9 mouse cellular contexts compared by ENCODE assay signal in genomic region chr7:31176886-31177763, GRCm38 (mm10). TPM values are rescaled to one million over a fixed set of nuclear protein-coding genes. Genes with fewer than 3 reads are reported as not detected.
A peak's percentile ranks its signal among the peaks of the same experiment; 100 is the strongest.
DNase-seq lines count a peak whose midpoint lies in the region; ATAC-seq and TF ChIP-seq lines count a peak whose summit lies in the region.
"Had no signal": no experiment of that assay in that cellular context is flagged by ENCODE, and none has a peak within 500 bp of the region (broad histone marks: within the 10 kb centered on the region; RNA-seq: fewer than 3 reads in every experiment).

No protein-coding gene starts in this region.

- H3K9ac ChIP-seq in MEL (ENCODE audit: control insufficient read depth, low read depth, low read length, poor library complexity, severe bottlenecking), result peak overlapping the region; percentile 62
- no peak overlapping the region for H3K9ac ChIP-seq in forebrain, embryonic 12.5 days
- H3K9ac ChIP-seq in liver, embryonic 16.5 days (ENCODE audit: low read depth, low read length), result no peak overlapping the region
- no peak overlapping the region for H3K9ac ChIP-seq in neural tube, embryonic 12.5 days

- WGBS in forebrain, embryonic 12.5 days, result 36% methylated on average over 22 of the region's 22 CpGs
- WGBS in liver, embryonic 16.5 days (ENCODE audit: insufficient replicate concordance), result 21% methylated on average over 22 of the region's 22 CpGs
- WGBS in neural tube, embryonic 12.5 days, result 36% methylated on average over 22 of the region's 22 CpGs

- TF ChIP-seq RAD21 in MEL (IDR thresholded peaks at IDR 0.05; ENCODE audit: low read depth, low read length), result peak; percentile 82

- no peak for TF ChIP-seq EP300 in MEL (IDR thresholded peaks at IDR 0.05; ENCODE audit: low read depth in 1 of 2, low read length in 2 of 2)

- peak; percentile 79 to 89 (median 84) for TF ChIP-seq CTCF in MEL (IDR thresholded peaks at IDR 0.05 in 2 of 3, conservative IDR thresholded peaks at IDR 0.05 in 1 of 3; ENCODE audit: control insufficient read depth in 1 of 3, insufficient read depth in 1 of 3, low read depth in 2 of 3, low read length in 3 of 3, poor library complexity in 1 of 3, severe bottlenecking in 1 of 3)

- intact Hi-C loops in heart, postnatal 10 days (cut with DNase I), result loop anchor here (2.0 to 5.0 kb wide), 4 partner anchors 38 to 120 kb away; partner anchors contain the start of genes Fxyd1 and Lgi4

- peaks cover 0 to 9% of the 10 kb centered on the region in 2 experiments; a peak in 2 of 4 replicates for H3K4me1 ChIP-seq in MEL (ENCODE audit: control insufficient read depth in 1 of 2, insufficient read depth in 2 of 2, low read length in 2 of 2)
- no peaks in the 10 kb centered on the region for H3K4me1 ChIP-seq in forebrain, embryonic 12.5 days
- no peaks in the 10 kb centered on the region for H3K4me1 ChIP-seq in liver, embryonic 16.5 days (ENCODE audit: control insufficient read depth, low read depth, low read length)
- no peaks in the 10 kb centered on the region for H3K4me1 ChIP-seq in neural tube, embryonic 12.5 days

- no peak overlapping the region for H3K27ac ChIP-seq in MEL (ENCODE audit: control insufficient read depth, low read depth, low read length)
- H3K27ac ChIP-seq in forebrain, embryonic 12.5 days, result no peak overlapping the region
- no peak overlapping the region for H3K27ac ChIP-seq in liver, embryonic 16.5 days (ENCODE audit: low read length)
- H3K27ac ChIP-seq in neural tube, embryonic 12.5 days, result no peak overlapping the region
- H3K27ac ChIP-seq: macrophage had no signal

- H3K27me3 ChIP-seq in MEL (ENCODE audit: control insufficient read depth in 1 of 2, insufficient read depth in 2 of 2, low read length in 2 of 2), result no peaks in the 10 kb centered on the region
- no peaks in the 10 kb centered on the region for H3K27me3 ChIP-seq in forebrain, embryonic 12.5 days
- no peaks in the 10 kb centered on the region for H3K27me3 ChIP-seq in liver, embryonic 16.5 days (ENCODE audit: control insufficient read depth, insufficient read depth, low read depth, low read length)
- H3K27me3 ChIP-seq in neural tube, embryonic 12.5 days (replicated peaks), result no peaks in the 10 kb centered on the region

- H3K36me3 ChIP-seq in MEL (ENCODE audit: control insufficient read depth in 1 of 2, insufficient read depth in 2 of 2, low read length in 2 of 2), result no peaks in the 10 kb centered on the region; a peak in 1 of 4 replicates
- H3K36me3 ChIP-seq in forebrain, embryonic 12.5 days (replicated peaks), result no peaks in the 10 kb centered on the region
- H3K36me3 ChIP-seq in liver, embryonic 16.5 days (ENCODE audit: control insufficient read depth, insufficient read depth), result no peaks in the 10 kb centered on the region
- H3K36me3 ChIP-seq in neural tube, embryonic 12.5 days, result no peaks in the 10 kb centered on the region

- peak overlapping the region; percentile 62 to 83 for H3K4me3 ChIP-seq in MEL (ENCODE audit: control insufficient read depth in 1 of 2, insufficient read depth in 1 of 2, low read depth in 2 of 2, low read length in 2 of 2)
- H3K4me3 ChIP-seq in forebrain, embryonic 12.5 days (replicated peaks), result no peak overlapping the region
- no peak overlapping the region for H3K4me3 ChIP-seq in liver, embryonic 16.5 days (ENCODE audit: low read depth, low read length)
- H3K4me3 ChIP-seq in neural tube, embryonic 12.5 days, result no peak overlapping the region

- peak; percentile 68; the same call in 1 of the 2 replicates for ATAC-seq in cerebellum, adult (ENCODE audit: insufficient number of reproducible peaks, low FRiP score, low TSS enrichment)
- peak; percentile 41; the same call in 1 of the 2 replicates for ATAC-seq in forebrain, embryonic 12.5 days (ENCODE audit: low FRiP score)
- ATAC-seq in liver, embryonic 16.5 days (ENCODE audit: low read depth), result peak; percentile 32; the same call in 1 of the 2 replicates
- ATAC-seq in neural tube, embryonic 12.5 days (ENCODE audit: low FRiP score, low read depth), result 0 out of 2 replicates have a peak, but pooled peaks have one; percentile 37

- no peak overlapping the region for H3K4me2 ChIP-seq in forebrain, embryonic 12.5 days
- H3K4me2 ChIP-seq in liver, embryonic 16.5 days (ENCODE audit: low read depth, low read length), result no peak overlapping the region
- peak overlapping the region; percentile 39 for H3K4me2 ChIP-seq in neural tube, embryonic 12.5 days (replicated peaks)

- no peaks in the 10 kb centered on the region for H3K79me2 ChIP-seq in MEL (ENCODE audit: control insufficient read depth, insufficient read depth, low read length, poor library complexity)

- no peak for TF ChIP-seq POLR2A in MEL (IDR thresholded peaks at IDR 0.05; ENCODE audit: control insufficient read depth in 1 of 2, insufficient read depth in 1 of 2, low read depth in 1 of 2, low read length in 2 of 2, poor library complexity in 1 of 2)

- peak; percentile 87 for DNase-seq in MEL (ENCODE audit: low read depth, low spot score)
- peak; percentile 82 to 90 for DNase-seq in heart, postnatal 10 days
- peak; percentile 66 to 87 for DNase-seq in kidney, postnatal 36 days
- peak; percentile 84 for DNase-seq in testis, postnatal 10 days (ENCODE audit: low spot score)

- no peaks in the 10 kb centered on the region for H3K9me3 ChIP-seq in MEL (replicated peaks; ENCODE audit: insufficient read depth, low read length)
- H3K9me3 ChIP-seq in forebrain, embryonic 12.5 days, result no peaks in the 10 kb centered on the region
- H3K9me3 ChIP-seq in liver, embryonic 16.5 days (replicated peaks; ENCODE audit: control insufficient read depth, low read length), result no peaks in the 10 kb centered on the region
- H3K9me3 ChIP-seq in neural tube, embryonic 12.5 days, result no peaks in the 10 kb centered on the region

TF ChIP-seq in MEL, 35 proteins besides CTCF, POLR2A, EP300 and RAD21:
- TF ChIP-seq GATA1 (IDR thresholded peaks at IDR 0.05; ENCODE audit: low read depth, low read length) (no peak), MYB (IDR thresholded peaks at IDR 0.05; ENCODE audit: low read depth, low read length) (no peak), ZNF384 (IDR thresholded peaks at IDR 0.05; ENCODE audit: low read depth, low read length) (no peak), JUND (IDR thresholded peaks at IDR 0.05; ENCODE audit: low read depth, low read length) (0 out of 2 replicates have a peak, but pooled peaks have one; percentile 59), MAX (IDR thresholded peaks at IDR 0.05; ENCODE audit: low read length) (peak; percentile 28; the same call in 1 of the 2 replicates), BHLHE40 (IDR thresholded peaks at IDR 0.05; ENCODE audit: borderline replicate concordance, low read depth, low read length) (0 out of 2 replicates have a peak, but pooled peaks have one; percentile 24), UBTF (IDR thresholded peaks at IDR 0.05; ENCODE audit: borderline replicate concordance, insufficient read depth, low read depth, low read length) (no peak), MYC (IDR thresholded peaks at IDR 0.05; ENCODE audit: low read depth, low read length) (0 out of 2 replicates have a peak, but pooled peaks have one; percentile 28), SIN3A (IDR thresholded peaks at IDR 0.05; ENCODE audit: low read length) (peak; percentile 46; the same call in 1 of the 2 replicates), ZC3H11A (IDR thresholded peaks at IDR 0.05; ENCODE audit: low read depth, low read length) (peak; percentile 68), TBP (IDR thresholded peaks at IDR 0.05; ENCODE audit: low read depth, low read length) (no peak), ELF1 (IDR thresholded peaks at IDR 0.05; ENCODE audit: low read depth, low read length) (no peak), SMC3 (IDR thresholded peaks at IDR 0.05; ENCODE audit: low read depth, low read length) (peak; percentile 73)

RNA-seq across cellular contexts. Expression of gene Gramd1a, which starts 21.4 kb away (rescaled TPM):
- 18.2 and 21.8 TPM in 2 replicates for total RNA-seq in MEL (2012; rRNA removed)
- polyA plus RNA-seq in MEL (2012; ENCODE audit: insufficient read depth in 1 of 2, insufficient read length in 2 of 2, low read depth in 1 of 2, low replicate concordance in 2 of 2, missing spikeins in 1 of 2), result 10 to 100 TPM in 1 of 2 experiments, not detected in 1; 65.7 TPM
- polyA plus RNA-seq in forebrain, embryonic 12.5 days (2016; fragmentation: Nextera tagmentation; extraction: Ambion mirVana), result 155 and 174 TPM in 2 replicates
- 10 to 100 TPM; 25.6 to 31.4 TPM for total RNA-seq in heart, postnatal 10 days (2021)
- polyA plus RNA-seq in liver, embryonic 16.5 days (2015; fragmentation: Nextera tagmentation; extraction: Ambion mirVana), result 10.2 and 11.6 TPM in 2 replicates
- 207 and 221 TPM in 2 replicates for polyA plus RNA-seq in neural tube, embryonic 12.5 days (2016; fragmentation: Nextera tagmentation; extraction: Ambion mirVana)

RNA-seq across cellular contexts. Expression of gene Scn1b, which starts 50.3 kb away (rescaled TPM):
- not detected in 2 replicates for total RNA-seq in MEL (2012; rRNA removed)
- polyA plus RNA-seq in MEL (2012; ENCODE audit: insufficient read depth in 1 of 2, insufficient read length in 2 of 2, low read depth in 1 of 2, low replicate concordance in 2 of 2, missing spikeins in 1 of 2), result not detected
- polyA plus RNA-seq in forebrain, embryonic 12.5 days (2016; fragmentation: Nextera tagmentation; extraction: Ambion mirVana), result 1.1 and 1.3 TPM in 2 replicates
- total RNA-seq in heart, postnatal 10 days (2021), result 10 to 100 TPM; 13.2 to 13.9 TPM
- polyA plus RNA-seq in liver, embryonic 16.5 days (2015; fragmentation: Nextera tagmentation; extraction: Ambion mirVana), result 0.75 and 0.76 TPM in 2 replicates
- polyA plus RNA-seq in neural tube, embryonic 12.5 days (2016; fragmentation: Nextera tagmentation; extraction: Ambion mirVana), result 2.5 and 2.8 TPM in 2 replicates

Comparison
In these comparisons a context has a peak if more than half of its experiments do, and no peak if none do; other contexts are left out.
1. H3K4me3 ChIP-seq: peak in MEL (2 of 2); none in forebrain, embryonic 12.5 days (single experiment), liver, embryonic 16.5 days (single experiment) and neural tube, embryonic 12.5 days (single experiment).
2. Peak in every context shown above with its lines, with median percentiles within 50 percentile points of each other: DNase-seq and ATAC-seq.